Mouse (Mus musculus) MEL-GATA-1-ER (cell line): ENCODE measurements around the gene Lta.
A peak's percentile ranks its signal among the peaks of the same experiment; 100 is the strongest.
"Not testable (repeated sequence)": the region's sequence is repeated elsewhere in the genome, so short reads cannot be mapped to it uniquely, and the experiment has no call there.

Source experiments
- DNase-seq: peaks from one replicate; pipeline ENCODE4 v3.0.0-alpha.2; 2012; ENCODE audit warnings: low read depth; ENCODE audit errors: extremely low read depth

Lta gene

DNA sequence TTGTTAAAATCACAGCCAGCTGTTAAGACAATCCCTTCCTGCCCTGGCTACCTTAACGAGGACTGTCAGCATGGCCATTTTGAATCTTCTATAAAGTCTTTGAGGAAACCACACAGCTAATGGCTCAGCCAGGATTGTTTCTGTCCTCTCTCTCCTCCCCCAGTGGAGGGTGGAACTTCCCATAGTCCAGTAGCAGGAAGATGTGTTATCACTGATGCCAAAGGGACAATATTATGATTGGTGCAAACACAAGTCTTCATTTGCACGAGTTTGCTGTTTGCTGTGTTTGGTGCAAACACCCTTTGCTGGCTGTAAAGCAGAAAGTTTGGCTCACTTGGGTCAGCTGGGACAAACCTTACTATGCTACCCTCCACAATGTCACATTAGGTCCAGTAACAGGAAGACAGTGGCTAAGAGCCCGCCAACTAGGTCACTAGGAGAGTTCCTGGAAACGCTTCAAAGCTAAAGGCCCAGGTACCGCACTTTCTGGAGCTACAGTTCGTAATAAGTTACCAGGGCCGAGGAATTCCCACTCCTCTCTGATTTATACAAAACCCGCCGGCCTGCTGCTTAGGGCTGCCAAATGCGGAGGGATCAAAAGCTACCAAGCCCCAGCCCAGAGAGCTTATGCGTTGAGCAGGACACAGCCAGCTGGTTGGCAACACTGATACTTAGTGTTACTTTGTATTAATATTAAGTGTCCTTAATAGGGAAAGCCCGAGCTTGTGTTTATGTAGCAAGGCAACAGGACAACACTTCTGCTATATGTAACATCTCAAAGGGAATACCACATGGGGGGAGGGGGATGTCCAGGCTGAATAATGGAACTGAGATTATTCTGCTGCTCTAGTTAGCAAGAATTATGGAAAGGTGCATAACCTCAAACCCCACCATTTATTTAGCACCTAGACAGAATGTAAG is 35.5 kb upstream of the Lta start:
- no peak for DNase-seq

DNA sequence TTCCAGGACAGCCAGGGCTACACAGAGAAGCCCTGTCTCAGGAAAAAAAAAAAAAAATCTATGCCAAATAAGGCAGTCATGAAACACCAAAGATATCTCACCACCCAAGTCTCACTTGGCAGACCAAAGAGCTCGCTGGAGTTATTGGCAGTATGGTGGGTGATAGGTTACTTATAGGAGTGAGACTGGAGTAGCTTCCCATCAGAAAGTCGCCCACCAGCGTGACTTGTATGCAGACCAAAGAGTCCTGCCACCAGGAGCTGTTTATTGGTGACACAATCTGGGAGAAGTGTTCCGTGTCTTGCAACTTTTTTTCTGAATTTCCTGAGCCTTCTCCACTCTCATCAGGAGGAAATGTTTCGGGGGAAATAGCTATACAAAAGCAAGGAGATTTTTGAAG is 34.5 kb upstream of the Lta start:
- DNase-seq, result no peak

DNA sequence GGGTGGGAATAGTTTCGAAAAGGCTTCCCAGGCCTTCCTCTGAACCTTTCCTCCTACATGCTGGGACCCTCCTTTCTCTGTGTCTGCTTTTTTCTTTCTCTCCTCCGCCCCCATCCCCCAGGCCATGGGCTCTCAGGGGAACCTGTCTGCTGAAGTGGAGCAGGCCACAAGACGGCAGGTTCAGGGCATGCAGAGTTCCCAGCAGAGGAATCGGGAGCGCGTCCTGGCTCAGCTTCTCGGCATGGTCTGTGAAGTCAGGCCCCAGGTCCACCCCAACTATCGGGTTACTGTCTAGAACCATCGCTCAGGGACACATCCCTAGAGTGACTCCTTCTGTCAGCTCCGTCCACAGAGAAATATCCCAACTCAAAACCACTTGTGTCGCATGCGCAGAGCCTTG is 32.4 kb upstream of the Lta start:
- DNase-seq, result no peak

DNA sequence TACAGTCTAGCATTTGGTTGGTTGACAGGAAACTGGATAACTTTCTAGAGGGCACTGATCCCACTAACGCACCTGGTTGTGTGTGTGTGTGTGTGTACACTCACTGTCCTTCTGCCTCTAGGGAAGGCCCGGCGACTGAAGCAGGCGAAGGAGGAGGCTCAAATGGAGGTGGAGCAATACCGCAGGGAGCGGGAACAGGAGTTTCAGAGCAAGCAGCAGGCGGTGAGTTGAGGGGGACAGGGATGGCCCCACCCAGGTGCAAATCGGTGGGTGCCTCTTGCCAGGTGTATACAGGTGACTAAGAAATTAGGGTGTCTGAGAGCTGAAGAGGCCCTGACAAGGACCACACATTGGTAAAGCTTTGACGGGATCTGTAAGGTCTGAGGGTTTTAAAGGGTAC is 31.8 kb upstream of the Lta start:
- no peak for DNase-seq

DNA sequence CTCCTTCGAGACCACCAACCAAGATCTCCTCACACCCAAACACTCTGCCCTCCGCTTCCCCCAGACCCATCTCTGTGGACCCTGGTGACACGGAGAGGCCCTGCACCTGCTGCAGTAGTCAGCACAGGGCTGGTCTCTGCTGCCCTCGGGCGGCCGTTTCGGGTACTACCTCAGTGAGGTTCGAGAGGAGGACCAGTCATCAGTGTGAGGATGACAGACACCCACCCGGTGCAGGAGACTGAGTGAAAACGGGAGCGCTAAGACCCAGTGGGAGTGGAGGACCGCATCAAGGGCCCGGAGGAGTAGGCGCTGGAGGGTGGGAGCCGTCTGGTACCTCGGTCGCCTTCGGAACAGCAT is 31.2 kb upstream of the Lta start:
- DNase-seq, result no peak

DNA sequence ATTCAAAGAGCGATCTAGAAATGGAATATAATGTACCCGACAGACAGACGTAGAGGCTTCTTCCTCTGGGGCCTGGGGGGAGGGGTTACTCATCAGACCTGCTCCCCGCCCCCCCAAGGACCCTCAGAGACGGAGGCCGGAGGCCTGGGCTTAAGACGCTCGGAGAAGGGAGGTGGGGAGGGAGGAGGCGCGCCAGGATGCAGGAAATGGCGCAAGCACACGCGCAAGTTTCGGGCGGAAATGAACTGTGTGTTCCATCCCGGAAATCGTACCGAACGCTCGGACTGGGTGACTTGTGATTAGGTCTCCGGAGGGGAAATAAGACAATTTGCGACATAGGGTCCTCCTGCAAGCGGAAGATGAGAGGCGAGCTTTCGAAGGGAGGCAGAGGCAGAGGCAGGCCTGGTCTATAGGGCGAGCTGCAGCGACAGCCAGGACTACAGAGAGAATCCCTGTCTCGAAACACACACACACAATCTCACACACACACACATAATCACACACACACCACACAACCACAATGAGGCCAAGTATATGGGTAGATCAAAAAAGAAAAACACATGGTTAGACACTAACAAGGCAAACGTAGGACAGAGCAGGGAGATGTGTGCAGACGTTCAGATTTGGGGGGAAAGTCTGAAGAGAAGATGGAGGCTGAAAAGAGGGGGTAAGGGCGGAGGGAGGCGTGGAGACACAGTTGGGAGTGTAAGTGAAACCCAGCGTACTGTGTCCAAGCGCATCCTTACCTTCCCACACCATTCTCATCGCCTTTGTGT is 30.7 kb upstream of the Lta start, which contains the start of gene Nfkbil1:
Gene Nfkbil1, minus strand, starts transcription at position 179 of the 776 bp plus-strand sequence.
- DNase-seq, result peak; percentile 91

DNA sequence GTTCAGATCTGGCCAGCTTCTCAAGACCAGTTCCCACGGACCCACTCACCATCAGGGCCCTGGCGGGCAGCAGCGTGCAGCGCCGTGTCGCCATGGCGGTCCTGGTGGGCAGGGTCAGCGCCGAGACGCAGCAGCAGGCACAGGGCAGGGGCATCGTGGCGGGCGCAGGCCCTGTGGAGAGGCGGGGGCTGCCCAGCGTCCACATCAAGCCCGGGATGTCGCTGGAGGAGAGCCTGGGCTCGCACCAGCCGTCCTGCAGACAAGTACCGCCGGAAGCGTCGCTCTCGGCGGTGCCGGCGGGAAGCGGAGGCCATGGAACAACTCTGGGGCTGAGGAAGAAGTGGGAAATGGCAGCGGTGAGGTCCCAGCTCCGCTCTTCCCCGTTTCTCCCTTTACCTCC is 29.8 kb upstream of the Lta start:
- no peak for DNase-seq

DNA sequence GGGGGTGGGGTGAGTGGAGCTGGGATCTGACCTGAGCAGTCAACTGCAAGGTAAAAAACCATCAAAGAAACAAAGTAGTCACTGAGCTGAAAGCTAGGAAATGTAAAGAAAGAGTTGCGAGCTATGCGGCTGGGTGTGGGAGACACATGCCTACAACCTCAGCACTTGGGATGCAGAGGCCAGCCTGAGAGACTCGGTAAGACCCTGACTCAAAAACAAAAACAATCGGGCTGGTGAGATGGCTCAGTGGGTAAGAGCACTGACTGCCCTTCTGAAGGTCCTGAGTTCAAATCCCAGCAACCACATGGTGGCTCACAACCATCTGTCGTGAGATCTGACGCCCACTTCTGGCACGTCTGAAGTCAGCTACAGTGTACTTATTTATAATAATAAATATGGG is 28.9 kb upstream of the Lta start:
- DNase-seq, result not testable (repeated sequence)

DNA sequence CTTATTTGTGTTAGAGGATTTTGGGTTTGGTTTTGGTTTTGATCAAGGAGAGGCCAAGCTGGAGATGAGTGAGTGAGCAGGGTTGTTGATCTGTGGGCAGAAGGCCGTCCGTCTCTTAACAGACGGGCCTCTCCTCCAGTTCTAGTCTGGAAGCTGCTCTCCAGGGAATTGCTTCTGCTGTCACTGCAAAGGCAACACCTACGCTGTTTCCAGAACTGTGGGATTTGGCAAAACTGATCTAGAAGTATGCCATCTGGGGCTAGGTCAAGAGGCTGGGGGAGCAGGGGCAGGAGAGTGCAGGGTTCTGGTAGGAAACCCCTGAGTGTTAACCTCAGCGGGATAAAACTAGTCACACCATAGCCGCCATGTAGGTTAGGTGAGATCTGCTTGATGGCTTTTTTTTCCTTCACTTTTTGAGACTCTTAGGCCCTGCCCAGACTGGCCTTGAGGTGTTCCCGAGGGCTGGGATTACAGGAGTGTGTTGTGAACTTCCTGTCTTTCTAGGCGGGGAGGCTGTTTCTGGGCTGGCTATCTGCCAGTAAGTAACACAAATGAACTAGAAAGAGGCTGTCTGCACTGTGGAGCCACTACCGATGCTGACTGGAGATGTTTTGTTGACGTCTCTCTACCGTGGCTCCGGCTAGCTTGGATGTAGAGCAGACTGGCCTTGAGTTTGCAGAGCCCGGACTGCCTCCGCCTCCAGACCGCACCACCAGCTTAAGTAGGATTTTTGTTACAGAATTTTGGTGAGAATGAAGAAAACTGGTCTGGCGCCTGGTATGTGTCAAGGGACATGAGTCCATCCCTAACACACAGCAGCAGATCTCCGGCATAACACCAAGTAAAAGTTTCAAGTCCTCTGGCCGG is 28.2 kb upstream of the Lta start, which contains the start of gene Atp6v1g2:
Gene Atp6v1g2, plus strand, starts transcription at position 547 of the 867 bp plus-strand sequence.
- no peak for DNase-seq

DNA sequence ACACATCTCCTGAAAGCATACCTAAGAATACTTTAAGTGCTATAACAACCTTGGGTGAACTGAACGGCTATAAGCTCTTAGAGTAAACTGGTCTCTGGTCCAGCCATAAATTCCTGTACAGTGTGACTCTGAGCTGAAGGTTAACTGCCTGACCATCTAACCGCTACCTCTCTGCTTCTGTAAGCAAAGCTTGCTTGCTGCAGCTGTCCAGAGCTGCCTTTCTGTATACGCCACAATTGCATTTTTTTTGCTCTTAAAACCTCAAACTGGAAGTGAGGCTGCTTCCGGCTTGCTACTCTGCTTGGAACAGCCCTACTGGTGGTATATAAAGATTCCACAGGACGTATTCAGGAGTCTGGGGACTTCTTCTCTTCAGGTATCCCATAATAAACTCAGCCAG is 27.5 kb upstream of the Lta start:
- DNase-seq, result no peak

DNA sequence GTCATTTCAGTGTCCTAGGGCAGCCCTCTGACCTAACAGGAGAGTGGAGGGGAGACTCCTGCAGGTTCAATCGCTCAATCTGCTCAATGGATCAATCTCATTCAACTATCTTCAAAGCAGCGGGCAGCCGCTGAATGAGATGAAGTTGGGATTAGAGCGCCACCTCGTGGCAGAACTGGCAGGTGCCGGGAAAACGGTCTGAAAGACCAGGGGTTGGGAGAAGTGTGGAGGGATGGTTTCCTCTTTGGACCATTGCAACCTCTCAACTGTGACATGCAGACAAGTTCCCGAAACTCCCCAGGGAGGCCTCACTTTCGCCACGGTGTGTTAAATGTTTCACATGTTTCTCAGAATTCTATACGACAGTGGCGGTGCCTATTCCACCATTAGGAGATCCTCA is 26.9 kb upstream of the Lta start:
- no peak for DNase-seq

DNA sequence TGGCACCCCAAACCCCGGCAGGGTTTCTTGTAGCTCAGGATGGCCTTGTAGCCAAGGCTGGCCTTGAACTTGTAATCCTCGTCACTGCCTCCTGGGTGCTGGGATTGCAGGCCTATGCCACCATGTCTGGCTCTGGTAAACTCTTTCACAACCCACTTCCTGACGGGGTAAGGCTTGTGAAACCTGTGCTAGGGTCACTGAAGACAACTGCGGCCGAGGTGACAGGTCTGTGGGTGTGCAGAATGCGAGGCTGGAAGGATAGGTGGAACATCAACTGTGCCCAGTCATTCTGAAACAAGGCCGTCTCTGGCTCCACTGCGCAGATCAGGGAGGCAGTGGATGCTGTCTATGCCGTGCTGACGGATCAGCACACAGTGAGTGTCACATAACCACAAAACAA is 25.9 kb upstream of the Lta start:
- DNase-seq, result no peak

DNA sequence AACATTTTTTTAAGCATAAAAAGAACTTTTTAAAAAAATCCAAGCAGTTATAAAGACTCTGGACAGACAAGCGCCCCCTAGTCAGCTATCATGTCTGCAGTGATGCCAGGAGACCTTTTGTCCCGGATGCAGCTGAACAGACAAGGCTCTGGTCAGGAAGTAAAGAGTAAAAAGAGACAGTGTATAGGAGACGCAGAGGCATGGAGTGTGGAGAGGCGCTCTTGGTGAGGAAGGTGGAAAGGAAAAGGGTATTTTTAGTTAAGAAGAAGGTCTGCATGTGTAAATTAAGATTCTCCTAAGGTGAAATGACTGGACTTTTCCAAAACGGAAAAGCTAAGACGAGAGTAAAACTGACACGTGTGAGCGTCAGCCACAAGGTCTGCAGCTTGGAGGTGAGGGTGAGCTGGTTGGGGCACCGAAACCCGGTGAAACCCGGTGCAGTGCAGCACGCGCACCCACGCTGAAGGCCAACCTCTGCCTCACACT is 21.5 kb upstream of the Lta start:
- no peak for DNase-seq

DNA sequence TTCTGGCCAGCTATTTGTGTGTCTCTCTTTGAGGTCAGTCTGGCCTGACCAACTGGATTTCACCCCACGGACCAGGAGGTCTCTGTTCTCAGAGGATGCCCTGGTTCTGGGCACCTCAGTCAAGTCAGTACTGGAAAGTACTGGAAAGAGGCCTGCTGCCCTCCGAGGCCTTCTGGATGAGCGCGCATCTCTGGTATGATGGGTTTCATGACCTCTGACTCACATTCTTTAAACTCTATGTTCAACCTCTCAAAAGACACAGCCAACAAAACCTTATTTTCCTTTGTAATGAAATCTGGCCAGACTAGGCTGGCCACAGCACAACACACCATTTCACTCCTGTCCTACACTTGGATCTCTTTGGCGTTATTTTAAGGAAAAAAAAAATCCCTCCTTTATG is 20.3 kb upstream of the Lta start:
- no peak for DNase-seq

DNA sequence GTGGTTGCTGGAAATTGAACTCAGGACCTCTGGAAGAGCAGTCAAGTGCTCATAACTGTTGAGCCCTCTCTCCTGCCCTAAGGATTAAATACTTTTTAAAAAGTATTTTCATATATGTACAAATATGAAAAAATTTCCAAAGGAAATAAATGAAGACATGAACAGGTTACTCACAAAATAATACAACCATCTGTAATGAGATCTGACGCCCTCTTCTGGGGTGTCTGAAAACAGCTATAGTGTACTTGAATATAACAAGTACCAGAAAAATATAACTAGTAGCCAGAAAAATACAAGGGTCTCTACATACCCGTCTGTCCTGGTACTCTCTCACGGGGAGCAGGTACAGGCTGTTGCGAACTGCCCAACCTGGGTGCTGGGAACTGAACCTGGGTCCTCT is 19.5 kb upstream of the Lta start:
- DNase-seq, result no peak

DNA sequence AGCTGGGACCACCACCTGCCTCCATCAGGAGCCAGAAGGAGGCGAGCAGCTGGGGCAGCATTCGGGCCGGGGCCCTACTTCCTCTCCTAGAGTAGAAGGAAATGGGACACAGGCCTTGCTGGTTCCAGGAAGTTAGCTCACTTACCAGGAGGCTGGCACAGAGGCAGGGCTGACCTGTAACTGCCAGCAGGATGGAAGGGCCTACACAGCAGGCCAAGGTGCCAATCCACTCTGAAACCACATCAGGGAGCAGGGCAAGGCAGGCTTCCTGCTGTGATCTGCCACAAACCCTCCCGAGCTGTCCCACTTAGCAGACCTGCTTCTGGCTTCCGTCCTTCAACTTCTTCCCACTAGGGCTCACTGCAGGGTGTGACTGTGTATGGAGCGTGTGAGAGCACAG is 17.1 kb upstream of the Lta start:
- DNase-seq, result no peak

DNA sequence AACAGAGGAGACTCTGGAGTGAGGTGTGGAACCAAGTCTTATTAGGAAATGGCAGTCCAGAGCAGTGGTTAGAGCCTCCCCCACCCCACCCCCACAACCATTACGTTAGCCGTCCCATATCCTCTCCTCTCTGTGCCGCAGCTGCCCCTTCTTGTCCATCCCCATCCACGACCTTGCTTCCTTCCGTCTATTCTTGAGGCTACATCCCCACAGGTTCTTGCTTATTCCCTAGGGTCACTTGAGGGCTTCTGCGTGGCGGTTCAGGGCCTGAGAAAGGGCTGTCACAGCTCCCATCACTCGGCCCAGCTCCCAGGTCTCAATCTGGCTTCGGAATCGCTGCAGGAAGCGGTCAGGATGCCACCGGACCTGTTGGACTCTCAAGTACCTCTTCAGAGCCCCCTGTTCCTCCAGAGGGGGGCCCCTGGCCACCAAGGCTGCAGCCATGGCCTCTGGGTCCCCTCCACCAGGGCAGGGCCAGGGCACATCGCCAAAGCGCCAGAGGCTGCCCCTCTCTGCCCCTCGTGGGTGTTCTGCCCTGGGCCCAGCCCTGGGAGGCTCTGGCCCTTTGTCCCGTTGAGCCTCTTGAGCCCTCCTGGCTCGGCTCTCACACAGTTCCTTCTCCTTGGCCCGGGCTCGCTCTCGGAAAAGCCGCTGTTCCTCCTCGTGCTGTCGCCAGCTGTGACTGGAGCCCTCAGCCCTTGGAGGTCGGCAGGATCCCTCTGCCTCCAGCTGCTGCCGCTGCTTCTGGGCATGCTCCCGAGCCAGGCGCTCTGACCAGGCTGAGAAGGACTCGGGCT is 15.2 kb upstream of the Lta start, which contains the start of gene Gm16181:
Gene Gm16181, plus strand, starts transcription at position 679 of the 797 bp plus-strand sequence.
- DNase-seq, result no peak

DNA sequence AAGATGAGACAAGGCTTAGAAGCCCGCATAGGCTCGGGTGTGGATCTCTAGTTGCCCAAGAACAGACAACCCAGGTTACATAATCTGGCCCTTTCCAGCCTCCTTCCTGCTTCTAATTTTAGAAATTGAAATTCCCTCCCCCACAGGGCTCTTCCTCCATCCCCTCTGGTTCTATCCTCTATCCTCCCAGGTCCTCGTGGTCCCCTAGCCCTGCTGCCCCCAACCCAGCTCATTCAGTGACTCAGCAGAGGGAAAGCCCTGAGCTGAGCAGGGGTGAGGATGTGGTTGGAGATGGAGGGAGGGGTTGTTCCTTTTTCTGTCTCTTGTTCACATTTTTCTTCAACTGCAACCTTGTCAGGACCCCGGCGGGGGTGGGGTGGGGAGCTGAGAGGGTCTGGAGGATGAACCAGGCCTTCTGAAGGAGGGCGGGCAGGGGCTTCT is 14.5 kb upstream of the Lta start:
- no peak for DNase-seq

DNA sequence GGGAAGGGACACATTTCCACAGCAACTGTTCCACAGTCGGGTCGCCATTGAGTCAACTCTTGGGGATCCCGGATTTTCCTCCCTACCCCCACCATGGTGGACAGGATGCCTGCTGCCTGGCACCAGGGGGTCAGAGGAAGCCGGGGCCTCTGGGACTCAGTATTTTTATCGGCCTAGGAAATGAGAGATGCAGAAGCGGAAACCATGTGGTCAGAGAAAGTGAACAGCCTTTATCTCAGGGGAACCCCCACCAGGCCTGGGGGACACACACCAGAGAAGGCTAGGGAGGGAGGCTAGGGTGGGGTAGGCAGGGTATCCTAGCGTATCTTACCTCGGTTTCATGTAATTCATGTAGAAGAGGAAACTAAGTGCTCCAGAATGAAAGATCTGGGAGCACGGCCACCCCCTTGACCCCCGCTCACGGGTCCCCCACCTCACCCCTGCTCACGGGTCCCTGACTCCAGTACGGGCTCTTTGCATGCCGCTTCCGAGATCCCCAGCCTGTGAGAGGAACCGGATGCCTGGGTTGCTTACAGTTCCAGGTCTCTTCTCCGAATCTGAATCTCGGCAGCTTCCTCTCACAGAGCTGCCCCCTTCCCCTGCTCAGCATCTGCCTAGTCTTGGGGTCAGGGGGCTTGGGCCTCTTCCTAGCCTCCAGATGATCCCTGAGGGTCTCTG is 13.5 kb upstream of the Lta start:
- DNase-seq, result peak; percentile 46

DNA sequence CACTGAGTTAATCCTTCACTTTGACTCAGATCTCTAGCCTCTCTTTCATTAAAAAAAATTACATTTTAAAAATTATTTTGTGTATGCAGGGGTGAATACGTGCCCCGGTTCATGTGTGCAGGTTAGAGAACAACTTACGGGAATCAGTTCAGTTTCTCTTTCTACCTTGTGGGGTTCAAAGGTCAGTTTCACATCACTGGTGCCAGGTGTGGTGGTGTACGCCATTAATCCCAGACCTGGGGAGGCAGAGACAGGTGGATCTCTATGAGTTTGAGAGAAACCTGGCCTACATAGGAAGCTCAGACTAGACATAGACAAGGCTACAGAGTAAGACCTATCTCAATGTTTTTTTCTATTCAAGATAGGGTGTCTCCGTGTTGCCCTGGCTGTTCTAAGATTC is 7.9 kb upstream of the Lta start:
- no peak for DNase-seq
